Mouse (Mus musculus): ENCODE data around the gene Zfp780b.
A peak's percentile ranks its signal among the peaks of the same experiment; 100 is the strongest.
"Not testable (repeated sequence)": the region's sequence is repeated elsewhere in the genome, so short reads cannot be mapped to it uniquely, and the experiment has no call there.

Zfp780b gene

DNA sequence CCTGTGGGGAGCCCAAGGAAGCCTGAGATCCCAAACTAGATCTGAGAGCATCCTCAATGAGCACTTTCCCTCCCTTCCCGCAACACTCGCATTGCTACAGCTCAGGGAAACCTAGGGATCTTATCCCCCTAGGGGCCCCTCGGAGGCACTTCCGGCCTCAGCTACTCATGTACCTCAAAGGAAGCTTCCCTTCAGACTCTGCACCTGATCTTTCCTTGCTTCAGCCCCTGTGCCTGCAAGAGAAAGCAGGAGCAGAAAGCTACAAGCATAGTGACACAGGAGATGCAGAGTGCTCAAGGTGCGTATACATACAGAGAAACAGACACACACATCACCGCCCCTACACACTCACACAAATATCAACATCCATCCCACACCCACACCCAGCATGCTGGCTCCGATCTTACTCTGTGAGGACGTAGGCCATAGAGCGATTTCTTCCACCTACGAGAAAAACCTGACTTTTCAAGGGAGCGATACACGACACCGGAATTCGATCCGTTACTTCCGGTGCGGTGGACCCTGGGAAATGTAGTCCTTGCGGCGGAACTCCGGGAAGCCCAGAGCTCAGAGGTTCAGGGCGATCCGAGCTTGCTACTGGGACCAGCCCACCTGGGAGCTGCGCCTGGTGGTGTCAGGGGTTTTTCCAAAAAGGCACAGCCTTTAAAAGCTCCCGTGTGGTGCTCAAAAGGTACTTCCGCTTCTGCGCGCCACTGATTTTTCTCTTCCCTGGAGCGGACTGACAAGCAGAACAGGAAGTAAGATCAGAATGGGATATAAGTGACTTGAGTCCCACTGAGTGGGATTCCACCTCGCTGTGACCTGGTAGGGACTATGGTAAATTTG, at the start of gene Zfp780b:
Gene Zfp780b (minus strand): TSS at position 489 of the 846 bp plus-strand sequence.
- DNase-seq (ENCODE audit: extremely low read depth, low read depth, low spot score): peak; percentile 11

DNA sequence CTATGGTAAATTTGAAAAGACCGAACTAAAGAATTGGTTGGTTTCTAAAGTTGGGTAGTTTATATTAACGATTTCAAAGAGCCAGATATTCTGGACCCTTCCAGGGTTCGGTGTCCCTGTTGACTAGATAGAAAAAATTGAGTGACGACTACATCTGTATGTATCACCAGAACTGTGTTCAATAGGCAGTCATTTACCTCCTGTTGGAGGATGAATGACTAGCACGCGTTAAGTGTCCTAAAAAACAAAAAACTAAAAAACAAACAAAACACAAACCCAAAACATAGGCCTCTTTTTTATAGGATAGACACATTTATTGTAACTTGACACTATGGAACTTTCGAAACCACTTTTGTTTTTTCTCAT, 35.5 kb upstream of the Zfp780b start:
- DNase-seq (ENCODE audit: extremely low read depth, low read depth, low spot score): no peak

DNA sequence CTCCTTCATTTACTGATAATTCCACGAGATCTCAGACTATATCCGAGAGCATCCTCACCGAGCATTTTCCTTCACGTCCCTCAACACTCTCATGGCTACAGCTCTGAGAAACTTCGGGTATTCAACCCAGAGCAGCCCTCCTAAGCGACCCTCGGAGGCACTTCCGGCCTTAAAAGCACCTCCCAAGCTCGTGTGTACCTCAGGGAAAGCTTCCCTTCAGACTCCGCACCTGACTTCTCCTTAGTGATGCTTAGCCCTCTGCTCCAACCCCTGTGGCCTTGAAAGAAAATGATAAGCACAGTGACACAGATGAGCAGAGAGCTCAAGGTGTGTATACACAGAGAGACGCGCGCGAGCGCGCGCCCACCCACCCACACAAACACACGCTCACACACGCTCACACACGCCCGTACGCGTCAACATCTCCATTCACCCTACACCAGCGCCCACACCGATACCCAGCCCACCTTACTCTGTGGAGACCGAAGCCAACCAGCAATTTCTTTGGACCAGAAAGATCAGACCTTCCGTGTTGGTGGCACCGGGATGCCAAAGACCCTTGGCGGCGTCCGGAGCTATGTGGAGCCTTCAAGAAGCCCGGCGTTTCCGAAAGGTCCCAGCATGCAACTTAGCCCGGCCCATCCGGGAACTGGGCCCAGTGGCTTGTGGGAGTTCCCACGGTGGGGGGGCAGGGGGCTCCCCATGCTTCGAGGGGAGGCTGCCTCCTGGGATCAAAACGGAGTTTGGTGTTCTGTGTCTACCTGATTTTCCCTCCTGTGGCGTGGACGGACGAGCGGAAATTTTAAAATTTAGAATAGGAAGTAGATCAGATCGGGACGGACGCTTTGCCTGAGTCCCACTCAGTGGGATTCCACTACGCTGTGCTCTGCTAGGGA, 34.8 kb upstream of the Zfp780b start, which contains the start of gene Zfp850:
Gene Zfp850 (minus strand): TSS at position 567 of the 896 bp plus-strand sequence.
- DNase-seq (ENCODE audit: extremely low read depth, low read depth, low spot score): no peak

DNA sequence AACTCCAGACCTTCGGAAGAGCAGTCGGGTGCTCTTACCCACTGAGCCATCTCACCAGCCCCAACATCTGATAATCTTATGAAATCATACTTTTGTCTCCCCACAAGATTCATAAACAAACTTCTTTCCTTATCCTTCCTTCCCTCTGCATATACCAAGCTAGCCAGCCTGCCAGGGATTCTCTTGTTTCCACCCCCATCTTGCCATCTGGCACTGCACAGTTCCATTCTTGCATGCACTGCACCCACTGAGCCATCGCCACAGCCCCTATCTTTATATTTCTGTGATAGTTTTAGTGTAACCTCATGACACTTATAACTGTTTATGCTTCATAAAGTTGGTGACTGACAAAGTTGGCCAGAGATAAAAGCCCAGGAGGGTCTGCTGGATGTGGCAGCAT, 31.3 kb upstream of the Zfp780b start:
- DNase-seq (ENCODE audit: extremely low read depth, low read depth, low spot score): no peak

DNA sequence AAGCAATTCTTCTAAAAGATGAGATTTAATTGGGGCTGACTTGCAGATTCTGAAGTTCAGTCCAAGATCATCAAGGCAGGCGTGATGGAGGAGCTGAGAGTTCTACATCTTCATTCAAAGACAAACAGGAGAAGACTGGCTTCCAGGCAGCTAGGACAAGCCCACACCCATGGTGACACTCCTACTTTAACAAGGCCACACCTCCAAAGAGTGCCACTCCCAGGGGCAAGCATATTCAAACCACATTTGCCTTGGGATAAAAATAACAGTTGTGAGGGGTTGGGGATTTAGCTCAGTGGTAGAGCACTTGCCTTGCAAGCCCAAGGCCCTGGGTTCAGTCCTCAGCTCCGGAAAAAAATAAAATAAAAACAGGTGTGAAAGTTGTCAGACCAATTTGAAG, 3.2 kb upstream of the Zfp780b start:
- no peak for DNase-seq (ENCODE audit: extremely low read depth, low read depth, low spot score)

DNA sequence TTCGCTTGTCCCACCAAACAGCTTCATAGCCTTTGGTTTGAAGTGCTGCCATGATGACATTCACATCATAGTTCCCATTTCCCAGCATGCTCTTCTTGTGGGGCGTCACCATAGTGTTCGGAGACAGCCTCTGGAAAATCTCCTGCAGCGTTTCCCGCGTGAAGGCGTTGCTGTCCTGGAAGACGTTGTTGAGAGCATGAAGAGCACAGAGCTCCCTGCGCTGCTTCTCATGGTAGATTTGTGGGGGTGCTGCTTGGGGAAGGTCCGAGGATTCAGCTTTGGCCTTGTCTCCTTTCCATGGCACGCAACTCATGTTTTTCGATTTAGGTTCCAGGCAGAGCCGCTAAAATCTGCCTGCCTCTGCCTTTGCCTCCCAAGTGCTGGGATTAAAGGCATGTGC, 29.5 kb downstream of the Zfp780b start:
- not testable (repeated sequence) for DNase-seq (ENCODE audit: extremely low read depth, low read depth, low spot score)

DNA sequence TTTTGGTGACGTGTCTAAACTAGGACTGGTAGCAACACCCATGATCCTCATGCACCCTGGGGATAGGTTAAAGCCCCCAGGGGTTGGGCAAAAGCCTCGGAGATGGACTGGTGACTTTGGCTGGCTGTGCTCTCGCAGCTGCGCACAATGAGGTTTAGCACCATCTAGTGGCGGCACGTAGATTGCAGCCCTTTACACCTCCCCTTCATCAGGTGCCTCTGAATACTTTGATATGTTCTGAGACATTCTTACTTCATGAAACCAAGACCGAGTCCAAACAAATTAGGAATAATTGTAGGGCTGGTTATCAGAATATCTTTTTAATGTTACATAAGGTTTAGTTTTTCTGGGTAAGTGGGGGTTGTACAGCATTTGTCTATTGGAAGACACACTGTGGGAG, 37.1 kb downstream of the Zfp780b start:
- not testable (repeated sequence) for DNase-seq (ENCODE audit: extremely low read depth, low read depth, low spot score)

DNA sequence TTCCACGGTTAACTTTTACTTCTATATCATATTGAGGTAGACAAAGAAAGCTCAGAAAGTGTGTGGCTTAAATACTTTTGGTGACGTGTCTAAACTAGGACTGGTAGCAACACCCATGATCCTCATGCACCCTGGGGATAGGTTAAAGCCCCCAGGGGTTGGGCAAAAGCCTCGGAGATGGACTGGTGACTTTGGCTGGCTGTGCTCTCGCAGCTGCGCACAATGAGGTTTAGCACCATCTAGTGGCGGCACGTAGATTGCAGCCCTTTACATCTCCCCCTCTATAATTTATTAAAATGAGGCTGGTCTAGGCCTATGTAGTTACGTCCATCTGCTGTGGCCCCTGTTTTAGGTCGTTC, 45.2 kb downstream of the Zfp780b start:
- DNase-seq (ENCODE audit: extremely low read depth, low read depth, low spot score): not testable (repeated sequence)

DNA sequence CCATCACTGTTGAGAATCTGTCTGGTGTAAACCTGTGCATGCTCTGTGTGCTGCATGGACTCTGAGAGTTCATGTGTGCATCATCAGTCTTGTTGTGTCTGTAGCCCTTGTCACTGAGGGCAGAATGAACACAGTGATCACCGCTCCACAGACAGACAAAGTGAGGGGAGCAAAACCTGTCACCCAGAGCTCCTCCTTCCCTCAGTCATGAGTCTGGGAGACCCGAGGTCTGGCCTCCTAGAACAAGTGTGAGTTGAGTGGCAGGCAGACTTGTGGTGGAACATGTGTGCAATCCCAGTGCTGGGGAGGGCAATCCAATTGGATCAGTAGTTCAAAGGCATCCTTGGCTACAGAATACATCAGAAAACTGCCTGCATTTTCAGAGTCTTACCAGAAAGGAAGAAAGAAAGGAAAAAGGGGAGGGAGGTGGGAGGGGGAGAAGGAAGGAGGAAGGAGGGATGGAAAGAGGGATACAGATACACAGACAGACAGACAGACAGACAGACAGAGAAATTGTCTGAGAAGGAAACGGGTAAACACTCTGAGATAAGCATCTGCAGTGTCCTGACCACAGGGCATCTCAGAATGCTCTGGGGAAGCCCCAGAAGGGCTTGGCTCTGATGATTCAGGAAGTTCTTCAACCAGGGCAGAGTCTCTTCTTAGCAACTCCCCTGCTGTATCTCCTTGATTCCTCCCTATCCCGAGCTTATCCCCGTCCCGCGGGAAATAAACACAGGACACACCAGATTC, 45.7 kb downstream of the Zfp780b start:
- DNase-seq (ENCODE audit: extremely low read depth, low read depth, low spot score): no peak

DNA sequence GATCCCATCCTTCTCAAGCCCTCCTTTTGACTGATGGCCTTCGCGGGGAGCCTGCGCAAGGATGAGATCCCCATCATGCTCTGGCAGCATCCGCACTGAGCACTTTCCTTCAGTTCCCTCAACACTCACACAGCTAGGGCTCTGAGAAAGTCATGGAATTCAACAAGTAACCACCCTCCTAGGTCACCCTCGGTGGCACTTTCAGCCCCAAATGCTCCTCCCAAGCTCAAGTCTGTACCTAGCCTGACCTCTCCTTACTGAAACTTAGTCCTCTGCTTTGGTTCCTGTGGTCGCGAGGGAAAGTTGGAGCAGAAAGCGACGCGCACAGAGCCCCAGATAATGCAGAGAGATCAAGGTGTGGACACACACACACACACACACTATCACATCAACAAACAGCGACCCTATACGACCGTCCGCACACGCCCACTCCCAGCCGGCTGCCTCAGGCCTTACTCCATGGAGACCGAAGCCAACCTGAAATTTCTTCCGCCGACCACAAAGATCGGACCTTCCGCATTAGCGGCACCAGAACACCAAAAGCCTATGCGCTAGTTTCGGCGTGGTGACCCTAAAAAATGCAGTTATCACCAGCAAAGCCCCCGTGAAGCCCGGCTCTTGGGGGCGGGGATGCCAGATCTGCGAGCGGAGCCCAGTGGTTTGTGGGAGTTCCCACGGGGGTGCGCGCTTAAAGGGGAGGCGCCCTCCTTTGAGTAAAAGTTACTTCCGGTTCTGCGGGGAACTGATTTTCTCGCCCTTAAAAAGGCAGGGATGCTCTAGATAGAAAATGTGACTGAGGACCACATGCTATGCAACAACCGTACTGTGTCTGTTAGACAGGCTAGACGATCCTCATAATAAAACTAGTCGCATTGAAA, 49.9 kb downstream of the Zfp780b start, which contains the start of gene Zfp974:
Gene Zfp974 (minus strand): TSS at position 643 of the 878 bp plus-strand sequence.
- DNase-seq (ENCODE audit: extremely low read depth, low read depth, low spot score): no peak

DNA sequence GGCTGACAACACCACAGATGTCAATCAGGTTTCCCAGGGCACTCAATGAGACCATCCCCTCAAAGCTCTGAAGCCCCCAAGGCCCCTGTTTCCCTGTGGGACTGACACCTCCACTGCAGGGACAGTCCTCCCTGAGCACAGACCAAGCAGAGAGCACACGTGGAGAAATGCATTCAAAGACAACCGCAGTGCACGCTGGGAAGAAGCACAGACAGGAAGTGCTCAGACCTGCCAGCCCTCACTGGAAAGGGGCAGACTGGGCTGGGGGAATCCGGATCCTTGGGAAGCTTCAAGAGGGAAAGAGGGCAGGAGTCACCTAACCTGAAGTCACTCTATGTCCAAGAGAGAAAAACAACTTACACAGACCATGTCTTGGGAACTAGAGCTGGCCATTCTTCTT, 51.9 kb downstream of the Zfp780b start:
- not testable (repeated sequence) for DNase-seq (ENCODE audit: extremely low read depth, low read depth, low spot score)

DNA sequence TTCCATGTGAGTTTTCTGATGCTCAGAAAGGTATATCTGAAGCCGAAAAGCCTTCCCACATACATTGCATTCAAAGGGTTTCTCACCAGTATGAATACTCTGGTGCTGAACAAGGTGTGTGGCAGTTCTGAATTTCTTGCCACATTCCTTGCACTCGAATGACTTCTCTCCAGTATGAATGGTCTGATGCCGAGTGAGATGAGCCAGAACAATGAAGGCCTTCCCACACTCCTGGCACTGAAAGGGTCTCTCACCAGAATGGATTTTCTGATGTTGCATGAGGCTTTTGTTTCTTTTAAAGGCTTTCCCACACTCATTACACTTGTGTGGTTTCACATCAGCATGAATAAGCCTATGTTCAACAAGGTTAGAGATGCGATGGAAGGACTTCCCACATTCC, 68.0 kb downstream of the Zfp780b start:
- DNase-seq (ENCODE audit: extremely low read depth, low read depth, low spot score): not testable (repeated sequence)
